Mouse (Mus musculus): ENCODE measurements around the gene Phf13. TPM values are rescaled to one million over a fixed set of nuclear protein-coding genes. Genes with fewer than 3 reads are reported as not detected.

The Phf13 gene
- polyA plus RNA-seq, 1 experiment from 2014 or later: 27.0 TPM

- DNase-seq (ENCODE audit: low spot score) (no peak), ATAC-seq (replicated peaks; ENCODE audit: low FRiP score) (no peak)
- H3K9me3 ChIP-seq (ENCODE audit: control insufficient read depth, low read length): no peaks in the 10 kb centered on the region
- no peak overlapping the region for H3K27ac ChIP-seq (ENCODE audit: low read depth, low read length)
- peaks cover 16% of the 10 kb centered on the region for H3K4me1 ChIP-seq (replicated peaks; ENCODE audit: control insufficient read depth, insufficient read depth, low read length)
- H3K9ac ChIP-seq (ENCODE audit: low read length): no peak overlapping the region
- WGBS: 91% methylated on average over 8 of the region's 8 CpGs
- H3K4me3 ChIP-seq (ENCODE audit: low read depth, low read length): no peak overlapping the region
- H3K27me3 ChIP-seq (ENCODE audit: control insufficient read depth, insufficient read depth, low read length): no peaks in the 10 kb centered on the region
- peaks cover 5% of the 10 kb centered on the region; the same call in 1 of the 2 replicates for H3K36me3 ChIP-seq (ENCODE audit: control insufficient read depth, insufficient read depth, low read length)
- H3K4me2 ChIP-seq (ENCODE audit: low read depth, low read length, severe bottlenecking): no peak overlapping the region
These were observed 26.4 kb upstream of the Phf13 start for GRCm38 (mm10) chr4:152022506-152022905.

GRCm38 (mm10) chr4:152021568-152022097 lies 25.6 kb upstream of the Phf13 start:
- Histone ChIP-seq H3K27me3 (ENCODE audit: control insufficient read depth, insufficient read depth, low read length) (no peaks in the 10 kb centered on the region), H3K9me3 (ENCODE audit: control insufficient read depth, low read length) (no peaks in the 10 kb centered on the region), H3K36me3 (ENCODE audit: control insufficient read depth, insufficient read depth, low read length) (peaks cover 5% of the 10 kb centered on the region; the same call in 1 of the 2 replicates), H3K4me2 (ENCODE audit: low read depth, low read length, severe bottlenecking) (no peak overlapping the region), H3K4me1 (replicated peaks; ENCODE audit: control insufficient read depth, insufficient read depth, low read length) (peaks cover 14% of the 10 kb centered on the region), H3K27ac (ENCODE audit: low read depth, low read length) (no peak overlapping the region), H3K9ac (ENCODE audit: low read length) (no peak overlapping the region), H3K4me3 (ENCODE audit: low read depth, low read length) (no peak overlapping the region)
- WGBS: 71% methylated on average over 11 of the region's 12 CpGs
- ATAC-seq (replicated peaks; ENCODE audit: low FRiP score) (no peak), DNase-seq (ENCODE audit: low spot score) (no peak)

DNA sequence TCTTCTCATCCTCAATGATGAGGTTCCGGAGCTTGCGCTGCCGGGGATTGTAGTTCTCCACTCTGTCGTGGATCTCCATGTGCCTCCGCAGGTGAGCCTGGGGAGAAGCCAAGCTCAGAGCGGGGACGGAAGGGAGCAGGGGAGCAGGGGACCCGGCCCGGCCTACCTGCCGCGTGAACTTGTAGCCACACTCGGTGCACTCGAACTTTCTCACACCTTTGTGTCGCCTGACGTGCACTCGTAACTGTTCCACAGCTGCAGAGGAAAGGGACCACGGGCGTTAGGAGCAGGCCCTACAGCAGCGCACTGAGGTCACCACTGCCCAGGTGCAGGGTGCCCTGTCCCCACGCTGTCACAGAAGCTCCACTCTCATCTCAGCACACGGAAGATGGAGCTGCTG lies 24.0 kb upstream of the Phf13 start:
- Histone ChIP-seq H3K36me3 (ENCODE audit: control insufficient read depth, insufficient read depth, low read length) (peaks cover 5% of the 10 kb centered on the region; the same call in 1 of the 2 replicates), H3K27ac (ENCODE audit: low read depth, low read length) (no peak overlapping the region), H3K4me1 (replicated peaks; ENCODE audit: control insufficient read depth, insufficient read depth, low read length) (no peaks in the 10 kb centered on the region), H3K4me3 (ENCODE audit: low read depth, low read length) (no peak overlapping the region), H3K9ac (ENCODE audit: low read length) (no peak overlapping the region), H3K4me2 (ENCODE audit: low read depth, low read length, severe bottlenecking) (no peak overlapping the region), H3K27me3 (ENCODE audit: control insufficient read depth, insufficient read depth, low read length) (no peaks in the 10 kb centered on the region), H3K9me3 (ENCODE audit: control insufficient read depth, low read length) (no peaks in the 10 kb centered on the region)
- DNase-seq (ENCODE audit: low spot score): no peak
- 92% methylated on average over 21 of the region's 21 CpGs for WGBS
- no peak for ATAC-seq (replicated peaks; ENCODE audit: low FRiP score)

- WGBS: 91% methylated on average over 6 of the region's 6 CpGs
- ATAC-seq (replicated peaks; ENCODE audit: low FRiP score) (no peak), DNase-seq (ENCODE audit: low spot score) (no peak)
- H3K4me2 ChIP-seq (ENCODE audit: low read depth, low read length, severe bottlenecking): no peak overlapping the region
- H3K9ac ChIP-seq (ENCODE audit: low read length): no peak overlapping the region
- H3K27ac ChIP-seq (ENCODE audit: low read depth, low read length): no peak overlapping the region
- no peaks in the 10 kb centered on the region for H3K27me3 ChIP-seq (ENCODE audit: control insufficient read depth, insufficient read depth, low read length)
- H3K4me1 ChIP-seq (replicated peaks; ENCODE audit: control insufficient read depth, insufficient read depth, low read length): no peaks in the 10 kb centered on the region
- no peak overlapping the region for H3K4me3 ChIP-seq (ENCODE audit: low read depth, low read length)
- no peaks in the 10 kb centered on the region for H3K9me3 ChIP-seq (ENCODE audit: control insufficient read depth, low read length)
- peaks cover 2% of the 10 kb centered on the region; the same call in 1 of the 2 replicates for H3K36me3 ChIP-seq (ENCODE audit: control insufficient read depth, insufficient read depth, low read length)
These were observed 23.0 kb upstream of the Phf13 start for GRCm38 (mm10) chr4:152019073-152019472.

GRCm38 (mm10) chr4:152013036-152013813 lies 17.2 kb upstream of the Phf13 start:
- DNase-seq (ENCODE audit: low spot score): no peak
- Histone ChIP-seq H3K4me1 (replicated peaks; ENCODE audit: control insufficient read depth, insufficient read depth, low read length) (peaks cover 19% of the 10 kb centered on the region), H3K27ac (ENCODE audit: low read depth, low read length) (no peak overlapping the region), H3K9ac (ENCODE audit: low read length) (no peak overlapping the region), H3K4me2 (ENCODE audit: low read depth, low read length, severe bottlenecking) (no peak overlapping the region), H3K27me3 (ENCODE audit: control insufficient read depth, insufficient read depth, low read length) (peaks cover 6% of the 10 kb centered on the region; the same call in 1 of the 2 replicates), H3K4me3 (ENCODE audit: low read depth, low read length) (no peak overlapping the region), H3K9me3 (ENCODE audit: control insufficient read depth, low read length) (no peaks in the 10 kb centered on the region), H3K36me3 (ENCODE audit: control insufficient read depth, insufficient read depth, low read length) (no peaks in the 10 kb centered on the region; the same call in 1 of the 2 replicates)
- 88% methylated on average over 12 of the region's 12 CpGs for WGBS
- no peak for ATAC-seq (replicated peaks; ENCODE audit: low FRiP score)

DNA sequence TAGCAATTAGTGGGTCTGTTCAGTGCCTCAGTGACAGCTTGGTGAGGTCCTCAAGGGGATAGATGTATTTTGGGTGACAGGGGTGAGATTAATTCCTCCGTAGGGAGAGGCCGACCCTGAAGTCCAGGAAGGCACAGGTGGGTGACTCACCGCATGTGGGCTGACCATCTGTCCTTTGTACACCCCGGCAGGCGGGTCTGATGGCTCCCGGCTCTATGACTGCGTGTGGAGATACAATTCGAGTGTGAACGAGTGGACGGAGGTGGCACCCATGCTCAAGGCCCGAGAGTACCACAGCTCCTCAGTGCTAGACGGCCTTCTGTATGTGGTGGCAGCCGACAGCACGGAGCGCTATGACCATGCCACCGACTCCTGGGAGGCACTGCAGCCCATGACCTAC lies 16.1 kb upstream of the Phf13 start:
- DNase-seq (ENCODE audit: low spot score) (no peak), ATAC-seq (replicated peaks; ENCODE audit: low FRiP score) (no peak)
- Histone ChIP-seq H3K27me3 (ENCODE audit: control insufficient read depth, insufficient read depth, low read length) (peaks cover 16% of the 10 kb centered on the region), H3K9me3 (ENCODE audit: control insufficient read depth, low read length) (no peaks in the 10 kb centered on the region), H3K9ac (ENCODE audit: low read length) (no peak overlapping the region), H3K27ac (ENCODE audit: low read depth, low read length) (no peak overlapping the region), H3K36me3 (ENCODE audit: control insufficient read depth, insufficient read depth, low read length) (no peaks in the 10 kb centered on the region; the same call in 1 of the 2 replicates), H3K4me1 (replicated peaks; ENCODE audit: control insufficient read depth, insufficient read depth, low read length) (peaks cover 28% of the 10 kb centered on the region), H3K4me2 (ENCODE audit: low read depth, low read length, severe bottlenecking) (no peak overlapping the region), H3K4me3 (ENCODE audit: low read depth, low read length) (no peak overlapping the region)
- WGBS: 93% methylated on average over 16 of the region's 16 CpGs

DNA sequence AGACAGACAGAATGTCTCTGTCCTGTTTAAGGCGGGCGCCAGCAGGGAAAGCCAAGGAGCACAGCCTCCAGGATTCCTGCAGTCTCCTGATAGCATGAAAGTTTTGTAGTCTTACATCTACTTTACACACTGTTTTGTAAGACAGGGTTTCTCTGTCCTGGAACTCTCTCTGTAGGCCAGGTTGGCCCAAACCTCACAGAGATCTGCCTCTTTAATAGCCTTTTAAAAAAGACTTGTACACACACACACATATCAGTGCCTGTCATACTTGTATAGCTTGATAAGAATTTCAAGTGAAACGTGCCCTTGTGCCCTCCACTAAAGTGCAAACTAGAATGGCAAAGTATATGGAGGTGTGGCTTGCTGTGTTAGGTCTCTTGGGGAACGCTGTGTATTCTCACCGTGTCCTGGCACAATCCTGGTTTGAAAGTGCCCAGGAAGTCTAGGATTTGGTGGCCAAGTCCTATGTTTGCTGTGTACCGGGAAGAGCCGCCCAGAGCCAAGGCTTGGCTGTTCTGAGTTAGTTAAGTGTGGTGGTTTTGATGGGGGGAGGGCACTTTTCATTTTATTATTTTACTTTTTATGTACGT lies 15.2 kb upstream of the Phf13 start:
- Histone ChIP-seq H3K27ac (ENCODE audit: low read depth, low read length) (no peak overlapping the region), H3K36me3 (ENCODE audit: control insufficient read depth, insufficient read depth, low read length) (no peaks in the 10 kb centered on the region; the same call in 1 of the 2 replicates), H3K9ac (ENCODE audit: low read length) (no peak overlapping the region; the same call in 1 of the 2 replicates), H3K4me2 (ENCODE audit: low read depth, low read length, severe bottlenecking) (peak overlapping the region; percentile 100; the same call in 1 of the 2 replicates), H3K4me3 (ENCODE audit: low read depth, low read length) (peak overlapping the region; percentile 67; the same call in 1 of the 2 replicates), H3K27me3 (ENCODE audit: control insufficient read depth, insufficient read depth, low read length) (peaks cover 21% of the 10 kb centered on the region), H3K9me3 (ENCODE audit: control insufficient read depth, low read length) (no peaks in the 10 kb centered on the region), H3K4me1 (replicated peaks; ENCODE audit: control insufficient read depth, insufficient read depth, low read length) (peaks cover 28% of the 10 kb centered on the region)
- no peak for ATAC-seq (replicated peaks; ENCODE audit: low FRiP score)
- no peak for DNase-seq (ENCODE audit: low spot score)
- 77% methylated on average over 8 of the region's 8 CpGs for WGBS

DNA sequence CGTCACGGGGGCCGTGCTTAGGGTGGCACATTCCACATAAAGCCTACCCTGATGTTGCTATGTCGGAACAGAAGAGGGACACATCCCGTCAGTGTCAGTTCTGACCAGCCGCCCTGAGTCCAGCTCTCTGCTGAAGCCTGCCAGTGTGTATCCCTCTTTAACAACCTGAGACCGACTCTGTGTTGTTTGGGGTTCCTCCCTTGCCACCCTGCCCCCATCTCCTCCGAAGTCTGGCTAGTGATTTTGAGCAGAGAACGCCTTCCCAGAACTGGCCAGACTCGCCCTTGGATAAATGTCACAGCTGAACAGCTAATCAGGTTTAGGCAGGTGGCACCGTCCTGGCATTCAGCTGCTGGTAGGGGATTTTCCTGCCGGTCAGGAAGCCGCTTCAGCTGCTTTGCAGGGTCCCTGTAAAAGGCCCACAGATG lies 14.7 kb upstream of the Phf13 start:
- no peak for ATAC-seq (replicated peaks; ENCODE audit: low FRiP score)
- Histone ChIP-seq H3K27ac (ENCODE audit: low read depth, low read length) (no peak overlapping the region), H3K27me3 (ENCODE audit: control insufficient read depth, insufficient read depth, low read length) (peaks cover 21% of the 10 kb centered on the region)

More for the DNA sequence above, 14.7 kb upstream of the Phf13 start:
- peaks cover 28% of the 10 kb centered on the region for H3K4me1 ChIP-seq (replicated peaks; ENCODE audit: control insufficient read depth, insufficient read depth, low read length)
- peak overlapping the region; percentile 60 for H3K9ac ChIP-seq (ENCODE audit: low read length)
- H3K4me3 ChIP-seq (ENCODE audit: low read depth, low read length): peak overlapping the region; percentile 67
- H3K4me2 ChIP-seq (ENCODE audit: low read depth, low read length, severe bottlenecking): peak overlapping the region; percentile 100
- DNase-seq (ENCODE audit: low spot score): no peak
- 4% methylated on average over 13 of the region's 13 CpGs for WGBS
- no peaks in the 10 kb centered on the region; the same call in 1 of the 2 replicates for H3K36me3 ChIP-seq (ENCODE audit: control insufficient read depth, insufficient read depth, low read length)
- no peaks in the 10 kb centered on the region for H3K9me3 ChIP-seq (ENCODE audit: control insufficient read depth, low read length)

All from forebrain, embryonic 11.5 days (tissue).